Mouse (Mus musculus) G1E (cell line): ENCODE measurements around the gene Stam. TPM values are rescaled to one million over a fixed set of nuclear protein-coding genes. Genes with fewer than 3 reads are reported as not detected.

Source experiments
- ATAC-seq: 2 replicates; pipeline ENCODE4 v1.8.0; 2016; ENCODE audit warnings: mild to moderate bottlenecking; ENCODE audit not compliant: insufficient number of reproducible peaks, poor library complexity, low FRiP score, severe bottlenecking; ENCODE audit errors: extremely low read depth
- DNase-seq: peaks from one replicate; pipeline ENCODE4 v3.0.0; 2012; ENCODE audit warnings: low spot score
- H3K27me3 ChIP-seq: 2 replicates; pipeline ENCODE4 v1.6.1; 2012; ENCODE audit warnings: mild to moderate bottlenecking, low read length, inconsistent platforms; ENCODE audit not compliant: insufficient read depth
- H3K36me3 ChIP-seq: replicated peaks from 2 replicates; pipeline ENCODE3; 2012; ENCODE audit warnings: mild to moderate bottlenecking, inconsistent platforms
- H3K4me1 ChIP-seq: 2 replicates; pipeline ENCODE4 v1.6.1; 2012; ENCODE audit warnings: low read depth, low read length, inconsistent platforms, mixed read lengths; ENCODE audit not compliant: insufficient read depth
- H3K4me3 ChIP-seq: 2 replicates; pipeline ENCODE4 v1.5.1; 2012; ENCODE audit warnings: low read depth, mild to moderate bottlenecking, inconsistent platforms, low read length, moderate library complexity, mixed read lengths
- H3K9me3 ChIP-seq: replicated peaks from 2 replicates; pipeline ENCODE4 v1.6.1; 2012; ENCODE audit warnings: inconsistent platforms
- CTCF ChIP-seq: IDR thresholded peaks from 2 replicates; pipeline ENCODE4 v1.5.1; 2012; ENCODE audit warnings: low read depth, low read length, inconsistent platforms, mixed read lengths
- GATA1 ChIP-seq: IDR thresholded peaks from 2 replicates; pipeline ENCODE4 v1.6.1; 2012; ENCODE audit warnings: borderline replicate concordance, low read length, inconsistent platforms, mixed read lengths
- GATA2 ChIP-seq: IDR thresholded peaks from 2 replicates; pipeline ENCODE4 v1.6.1; 2012; ENCODE audit warnings: low read depth, low read length, inconsistent platforms, borderline replicate concordance
- POLR2AphosphoS5 ChIP-seq: IDR thresholded peaks from 2 replicates; pipeline ENCODE4 v1.6.1; 2012; ENCODE audit warnings: low read depth, low read length, inconsistent platforms; ENCODE audit not compliant: insufficient replicate concordance
- TAL1 ChIP-seq: conservative IDR thresholded peaks from 2 replicates; pipeline ENCODE4 v1.6.1; 2012; ENCODE audit warnings: low read depth, low read length, inconsistent platforms, mixed read lengths
- polyA plus RNA-seq: library from polyadenylated mRNA; stranded (reverse); fragments of >175 nt; gene quantifications from 2 replicates; pipeline ENCODE4 v1.2.3, GENCODE M21; 2012
- total RNA-seq, 2 experiments: library from RNA; stranded (forward) in 1 of 2; stranded (reverse) in 1 of 2; fragments of 200-1000 nt in 1 of 2; fragments of >200 nt in 1 of 2; fragmentation: Nextera tagmentation in 1 of 2; gene quantifications; 2 replicates each; pipeline ENCODE4 v1.2.3; 2014 to 2017

Gene Stam
- 50.1 and 51.2 TPM in 2 replicates for total RNA-seq (2014; fragmentation: Nextera tagmentation)
- total RNA-seq (2017): 33.3 and 33.5 TPM in 2 replicates
- polyA plus RNA-seq: 21.4 and 24.6 TPM in 2 replicates

GRCm38 (mm10) chr2:14073362-14074220, at the start of gene Stam:
Gene Stam (plus strand): TSS chr2:14074098.
- Histone ChIP-seq H3K9me3 (no peaks in the 10 kb centered on the region), H3K4me1 (peaks cover 30% of the 10 kb centered on the region), H3K4me3 (peak within 1 kb of the TSS; percentile 98), H3K36me3 (no peaks in the 10 kb centered on the region), H3K27me3 (no peaks in the 10 kb centered on the region)
- no peak for TF ChIP-seq GATA2
- no peak for TF ChIP-seq TAL1
- TF ChIP-seq GATA1: no peak
- no peak for TF ChIP-seq CTCF
- TF ChIP-seq POLR2AphosphoS5: no peak
- DNase-seq: peak; percentile 70
- peak; percentile 86 for ATAC-seq

GRCm38 (mm10) chr2:14041249-14041648, 32.6 kb upstream of the Stam start:
- H3K9me3 ChIP-seq: no peaks in the 10 kb centered on the region
- no peak for TF ChIP-seq GATA1
- no peak for TF ChIP-seq CTCF
- TF ChIP-seq POLR2AphosphoS5: no peak
- no peak for TF ChIP-seq TAL1
- TF ChIP-seq GATA2: no peak
- H3K4me3 ChIP-seq: no peak overlapping the region
- DNase-seq (no peak), ATAC-seq (no peak)
- H3K4me1 ChIP-seq: peaks cover 3% of the 10 kb centered on the region; the same call in 1 of the 2 replicates
- H3K27me3 ChIP-seq: no peaks in the 10 kb centered on the region
- peaks cover 55% of the 10 kb centered on the region for H3K36me3 ChIP-seq

GRCm38 (mm10) chr2:14043011-14043410, 30.9 kb upstream of the Stam start:
- H3K27me3 ChIP-seq: no peaks in the 10 kb centered on the region
- ATAC-seq (no peak), DNase-seq (no peak)
- no peak overlapping the region for H3K4me3 ChIP-seq
- no peak for TF ChIP-seq GATA1
- no peak for TF ChIP-seq CTCF
- H3K36me3 ChIP-seq: peaks cover 57% of the 10 kb centered on the region
- H3K9me3 ChIP-seq: no peaks in the 10 kb centered on the region
- H3K4me1 ChIP-seq: peaks cover 3% of the 10 kb centered on the region; the same call in 1 of the 2 replicates

GRCm38 (mm10) chr2:14043577-14044170, 30.2 kb upstream of the Stam start:
- Histone ChIP-seq H3K4me1 (peaks cover 3% of the 10 kb centered on the region; the same call in 1 of the 2 replicates), H3K4me3 (no peak overlapping the region), H3K9me3 (no peaks in the 10 kb centered on the region), H3K27me3 (no peaks in the 10 kb centered on the region), H3K36me3 (peaks cover 57% of the 10 kb centered on the region)
- TF ChIP-seq CTCF (no peak), GATA2 (no peak), TAL1 (no peak), POLR2AphosphoS5 (no peak), GATA1 (no peak)
- DNase-seq (no peak), ATAC-seq (no peak)

- no peak overlapping the region for H3K4me3 ChIP-seq
- ATAC-seq: peak; percentile 57; the same call in 1 of the 2 replicates
- TF ChIP-seq CTCF (peak; percentile 31; the same call in 1 of the 2 replicates), GATA2 (no peak)
Observed at GRCm38 (mm10) chr2:14048381-14048780, 25.5 kb upstream of the Stam start.

GRCm38 (mm10) chr2:14048808-14049207, 25.1 kb upstream of the Stam start:
- no peak for TF ChIP-seq POLR2AphosphoS5
- no peak for TF ChIP-seq GATA1
- TF ChIP-seq GATA2: no peak
- no peak for TF ChIP-seq CTCF
- TF ChIP-seq TAL1: no peak
- ATAC-seq (no peak), DNase-seq (no peak)
- Histone ChIP-seq H3K4me3 (no peak overlapping the region), H3K4me1 (no peaks in the 10 kb centered on the region), H3K9me3 (no peaks in the 10 kb centered on the region), H3K36me3 (peaks cover 19% of the 10 kb centered on the region), H3K27me3 (no peaks in the 10 kb centered on the region)

More at GRCm38 (mm10) chr2:14048381-14048780, 25.5 kb upstream of the Stam start:
- peak; percentile 15 for DNase-seq
- H3K27me3 ChIP-seq: no peaks in the 10 kb centered on the region
- no peaks in the 10 kb centered on the region for H3K4me1 ChIP-seq
- peaks cover 23% of the 10 kb centered on the region for H3K36me3 ChIP-seq
- H3K9me3 ChIP-seq: no peaks in the 10 kb centered on the region
